Mouse (Mus musculus) lung, embryonic 16.5 days (tissue): ENCODE results near the gene Eng. TPM values are rescaled to one million over a fixed set of nuclear protein-coding genes. Genes with fewer than 3 reads are reported as not detected.
A peak's percentile ranks its signal among the peaks of the same experiment; 100 is the strongest.

Experiments
- ATAC-seq: fragments of 200-750 bp; cut with Nextera tagmentation; 2 replicates; pipeline ENCODE4 v1.8.0; 2017; ENCODE audit warnings: low read depth, mild to moderate bottlenecking, moderate library complexity
- H3K27ac ChIP-seq: fragments of 300-500 bp; sonication (generic); 2 replicates; pipeline ENCODE4 v1.5.1; 2014; ENCODE audit warnings: mild to moderate bottlenecking, control low read depth, low read length
- H3K27me3 ChIP-seq: fragments of 300-500 bp; sonication (generic); 2 replicates; pipeline ENCODE4 v1.6.1; 2014; ENCODE audit warnings: low read depth, low read length, mixed read lengths; ENCODE audit not compliant: control insufficient read depth, insufficient read depth
- H3K36me3 ChIP-seq: fragments of 300-500 bp; sonication (generic); 2 replicates; pipeline ENCODE4 v1.6.1; 2014; ENCODE audit warnings: low read length; ENCODE audit not compliant: control insufficient read depth, insufficient read depth
- H3K4me1 ChIP-seq: fragments of 300-500 bp; sonication (generic); replicated peaks from 2 replicates; pipeline ENCODE4 v1.6.1; 2014; ENCODE audit warnings: low read length, mixed read lengths; ENCODE audit not compliant: control insufficient read depth, insufficient read depth
- H3K4me2 ChIP-seq: fragments of 300-500 bp; sonication (generic); 2 replicates; pipeline ENCODE4 v1.6.1; 2014; ENCODE audit warnings: low read depth, low read length, control low read depth
- H3K4me3 ChIP-seq: fragments of 300-500 bp; sonication (generic); 2 replicates; pipeline ENCODE4 v1.5.1; 2014; ENCODE audit warnings: mild to moderate bottlenecking, low read length, control low read depth
- H3K9ac ChIP-seq: fragments of 300-500 bp; sonication (generic); 2 replicates; pipeline ENCODE4 v1.6.1; 2014; ENCODE audit warnings: low read length, control low read depth
- H3K9me3 ChIP-seq: fragments of 300-500 bp; sonication (generic); 2 replicates; pipeline ENCODE4 v1.6.1; 2016; ENCODE audit warnings: low read length; ENCODE audit not compliant: control insufficient read depth
- WGBS: fragments of 180-500 bp; shearing (Covaris S2); extraction: QIAGEN DNeasy Blood & Tissue Kit; methylation state at CpG from one replicate; pipeline ENCODE4 v1.1.7; 2014; 5-methylcytosine and 5-hydroxymethylcytosine counted together
- polyA plus RNA-seq: library from polyadenylated mRNA; unstranded; fragments of >200 nt; fragmentation: Nextera tagmentation; extraction: Ambion mirVana; gene quantifications from 2 replicates; pipeline ENCODE4 v1.2.1, GENCODE M21; 2015

The Eng gene
- polyA plus RNA-seq, 1 experiment from 2014 or later = 120 TPM

DNA sequence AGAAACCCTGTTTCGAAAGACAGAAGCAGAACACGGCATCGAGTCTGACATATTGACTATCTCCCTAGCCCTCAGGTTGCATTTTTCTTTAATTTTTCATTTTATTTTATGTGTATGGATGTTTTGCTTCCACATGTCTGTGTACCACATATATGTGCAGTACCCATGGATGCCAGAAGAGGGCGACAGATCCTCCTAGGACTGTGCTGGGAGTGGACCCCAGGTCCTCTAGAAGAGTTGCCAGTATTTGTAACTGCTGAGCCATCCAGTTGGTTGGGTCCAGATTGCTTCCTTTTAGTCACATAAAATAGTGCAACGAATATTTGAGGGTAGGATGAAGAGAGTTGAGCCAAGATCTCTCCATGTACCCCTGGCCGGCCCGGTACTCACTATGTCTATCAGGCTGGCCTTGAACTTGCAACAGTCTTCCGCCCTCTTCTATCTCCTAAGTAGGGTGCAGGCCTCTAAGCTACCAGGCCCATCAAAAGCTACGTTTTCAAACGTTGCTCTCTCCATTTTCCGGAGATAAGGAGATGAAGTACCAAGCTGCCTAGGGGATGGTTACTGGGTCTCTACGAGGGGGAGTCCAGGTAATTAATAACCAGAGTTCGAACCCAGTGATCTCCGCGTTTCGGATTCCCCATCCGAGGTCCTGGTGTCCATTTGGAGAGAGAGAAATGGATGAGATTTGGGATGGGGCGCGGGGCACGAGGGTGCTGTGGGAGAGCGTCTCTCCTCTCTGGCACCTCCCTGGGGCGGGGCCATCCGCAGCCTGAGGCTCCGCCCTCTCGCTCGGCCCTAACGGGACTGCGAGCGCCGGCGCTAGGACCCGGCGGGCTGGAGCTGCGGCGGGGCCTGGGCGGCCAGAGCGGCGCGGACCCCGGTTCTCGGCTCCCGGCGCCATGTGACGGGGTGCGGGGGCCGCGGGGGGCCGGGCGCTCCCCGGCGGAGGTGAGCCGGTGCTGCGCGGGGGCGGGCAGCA lies 39.9 kb upstream of the Eng start:
- Histone ChIP-seq H3K9ac (peak overlapping the region; percentile 86), H3K27me3 (no peaks in the 10 kb centered on the region), H3K4me2 (peak overlapping the region; percentile 94), H3K27ac (peak overlapping the region; percentile 63), H3K4me3 (peak overlapping the region; percentile 68), H3K4me1 (peaks cover 42% of the 10 kb centered on the region), H3K36me3 (no peaks in the 10 kb centered on the region), H3K9me3 (no peaks in the 10 kb centered on the region)
- 12% methylated on average over 47 of the region's 55 CpGs for WGBS
- ATAC-seq = peak; percentile 80

DNA sequence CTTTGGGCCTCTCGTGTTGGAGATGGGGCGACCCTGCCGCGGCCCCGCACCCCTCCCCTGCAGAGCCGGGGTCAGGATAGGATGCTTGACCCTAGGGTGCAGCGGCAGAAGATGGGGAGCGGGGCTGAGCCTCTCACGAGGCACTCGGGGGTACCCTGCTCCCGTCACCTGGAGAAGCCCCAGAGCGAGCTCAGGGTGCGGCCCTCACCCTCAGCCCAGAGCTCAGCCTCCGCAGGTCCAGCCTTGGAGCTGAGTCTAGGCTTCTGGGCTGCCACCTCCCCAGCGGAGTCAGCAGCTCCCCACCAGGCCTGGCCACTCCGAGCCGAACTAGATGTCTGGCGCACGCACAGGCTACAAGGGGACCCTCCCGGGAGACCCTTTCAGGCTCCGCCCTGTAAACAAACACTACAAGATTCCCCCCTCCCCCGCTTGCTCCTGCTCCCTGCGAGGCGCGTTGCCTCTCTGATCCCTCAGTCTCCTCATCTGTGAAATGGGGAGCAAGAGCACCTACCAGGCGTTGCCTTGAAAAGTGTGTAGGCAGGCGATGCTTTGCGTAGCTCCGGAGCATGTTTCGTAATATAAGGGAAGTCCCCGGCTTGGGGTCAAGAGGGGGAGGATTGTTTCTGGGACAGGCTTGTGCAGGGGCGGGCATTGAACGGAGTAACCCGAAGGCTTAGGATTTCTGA lies 39.0 kb upstream of the Eng start:
- peak; percentile 39 for ATAC-seq
- H3K4me2 ChIP-seq = peak overlapping the region; percentile 94
- no peaks in the 10 kb centered on the region for H3K9me3 ChIP-seq
- peak overlapping the region; percentile 68 for H3K4me3 ChIP-seq
- WGBS = 5% methylated on average over 34 of the region's 34 CpGs
- H3K9ac ChIP-seq = peak overlapping the region; percentile 86
- peak overlapping the region; percentile 63 for H3K27ac ChIP-seq
- H3K36me3 ChIP-seq = no peaks in the 10 kb centered on the region
- no peaks in the 10 kb centered on the region for H3K27me3 ChIP-seq
- H3K4me1 ChIP-seq = peaks cover 35% of the 10 kb centered on the region

DNA sequence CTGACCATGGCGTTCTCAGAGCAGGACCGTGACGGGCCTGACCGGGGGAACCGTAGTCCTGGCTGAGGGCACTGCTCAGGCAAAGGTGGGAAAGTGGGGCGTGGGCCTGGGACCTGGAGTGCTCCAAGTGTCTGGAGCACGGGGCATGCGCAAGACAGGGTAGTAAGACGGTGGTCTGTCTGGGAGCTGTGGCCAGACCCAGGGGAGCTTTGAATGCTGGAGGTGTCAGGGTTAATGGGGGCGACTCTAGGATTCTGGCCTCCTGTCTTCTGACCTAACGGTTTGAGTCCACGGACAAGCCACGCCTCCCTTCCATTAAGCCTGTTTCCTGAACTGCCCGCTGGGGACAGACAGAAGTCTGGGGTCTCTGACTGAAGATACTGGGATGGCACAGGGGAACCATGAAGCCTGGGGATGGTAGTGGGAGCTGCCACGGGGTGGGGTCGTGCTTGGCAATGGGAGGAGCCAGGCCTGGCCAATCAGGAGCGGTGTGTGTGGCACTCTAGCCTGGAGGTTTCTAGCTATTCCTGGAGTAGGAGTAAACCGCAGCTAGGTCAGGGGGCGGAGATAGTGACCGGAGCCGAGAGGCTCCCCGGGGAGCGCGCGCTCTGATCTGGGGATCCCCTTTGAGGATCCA lies 38.1 kb upstream of the Eng start:
- H3K9ac ChIP-seq = peak overlapping the region; percentile 50
- WGBS = 6% methylated on average over 25 of the region's 25 CpGs

DNA sequence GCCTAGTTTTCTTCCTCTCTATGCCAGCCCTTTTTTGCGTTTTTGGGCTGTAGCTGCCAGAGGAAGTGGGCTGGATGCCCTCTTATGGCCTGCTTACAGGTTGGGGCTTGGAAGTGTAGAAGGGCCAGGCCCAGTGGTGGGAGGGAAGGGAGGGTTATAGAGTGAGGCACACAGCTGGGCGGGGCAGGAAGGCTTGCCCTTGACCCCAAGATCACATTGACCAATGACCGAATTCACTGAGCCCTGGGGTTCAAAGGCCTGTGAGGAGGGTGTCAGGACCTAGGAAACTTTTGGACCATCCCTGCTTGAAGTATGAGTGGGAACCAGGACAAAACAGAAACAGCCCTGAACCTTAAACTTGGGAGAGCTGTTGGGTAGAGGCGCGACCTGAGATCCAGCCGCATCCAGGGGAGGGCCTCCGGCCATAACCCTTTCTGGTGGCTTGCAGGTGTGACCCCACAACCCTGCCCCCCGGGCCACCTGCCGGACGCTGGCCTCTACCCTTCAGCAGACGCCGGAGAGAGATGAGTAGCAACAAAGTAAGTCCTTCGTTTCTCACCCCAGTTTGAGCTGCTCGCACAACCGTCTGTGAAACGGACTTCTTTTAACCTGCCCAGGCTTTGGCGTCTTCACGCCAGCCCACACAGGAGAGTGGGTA lies 37.5 kb upstream of the Eng start:
- H3K4me3 ChIP-seq = peak overlapping the region; percentile 68
- no peaks in the 10 kb centered on the region for H3K36me3 ChIP-seq
- peak overlapping the region; percentile 44 for H3K27ac ChIP-seq
- H3K4me2 ChIP-seq = peak overlapping the region; percentile 94
- WGBS = 54% methylated on average over 18 of the region's 18 CpGs
- H3K9ac ChIP-seq = peak overlapping the region; percentile 50; the same call in 1 of the 2 replicates
- peaks cover 38% of the 10 kb centered on the region for H3K4me1 ChIP-seq
- ATAC-seq = 0 out of 2 replicates have a peak, but pooled peaks have one; percentile 1
- no peaks in the 10 kb centered on the region for H3K27me3 ChIP-seq
- no peaks in the 10 kb centered on the region for H3K9me3 ChIP-seq

More for the DNA sequence above, 38.1 kb upstream of the Eng start:
- ATAC-seq = peak; percentile 44
- Histone ChIP-seq H3K36me3 (no peaks in the 10 kb centered on the region), H3K4me1 (peaks cover 35% of the 10 kb centered on the region), H3K9me3 (no peaks in the 10 kb centered on the region), H3K27ac (peak overlapping the region; percentile 44), H3K4me2 (peak overlapping the region; percentile 94), H3K4me3 (peak overlapping the region; percentile 68), H3K27me3 (no peaks in the 10 kb centered on the region)

DNA sequence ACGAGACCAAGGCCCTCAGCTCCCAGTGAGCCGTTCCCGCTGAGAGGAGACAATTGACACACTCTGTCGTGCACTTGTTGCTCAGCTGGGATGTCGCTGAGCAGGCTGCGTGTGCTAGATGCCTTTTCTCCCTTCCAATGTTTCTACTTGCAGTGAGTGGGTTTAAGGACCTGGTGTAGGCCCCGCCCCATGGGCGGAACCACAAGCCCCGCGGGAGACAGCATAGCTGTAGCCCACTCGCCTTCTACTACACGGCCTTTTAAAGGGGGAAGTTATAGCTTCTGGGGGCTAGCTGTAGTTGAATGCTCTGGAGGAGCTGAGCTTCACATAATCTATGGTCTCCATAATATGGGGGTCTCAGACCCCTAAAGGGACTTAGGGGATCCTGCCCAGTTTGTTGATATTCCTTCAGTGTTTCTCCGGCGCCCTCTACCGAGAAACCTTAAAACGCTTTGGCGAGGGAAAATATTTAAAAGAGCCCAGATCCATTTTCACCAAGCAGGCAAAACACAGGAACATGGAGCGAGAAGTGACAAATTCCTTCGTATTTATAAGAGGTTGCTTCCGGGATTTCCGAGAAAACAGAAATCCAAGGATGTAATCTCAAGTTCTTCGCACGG lies 35.7 kb upstream of the Eng start:
- peak overlapping the region; percentile 67 for H3K4me2 ChIP-seq
- peak overlapping the region; percentile 63 for H3K27ac ChIP-seq
- H3K9me3 ChIP-seq = no peaks in the 10 kb centered on the region
- WGBS = 8% methylated on average over 23 of the region's 23 CpGs
- ATAC-seq = peak; percentile 13; the same call in 1 of the 2 replicates
- H3K9ac ChIP-seq = peak overlapping the region; percentile 59
- H3K36me3 ChIP-seq = peaks cover 2% of the 10 kb centered on the region; the same call in 1 of the 2 replicates
- H3K4me3 ChIP-seq = peak overlapping the region; percentile 53
- H3K4me1 ChIP-seq = peaks cover 38% of the 10 kb centered on the region
- H3K27me3 ChIP-seq = no peaks in the 10 kb centered on the region

DNA sequence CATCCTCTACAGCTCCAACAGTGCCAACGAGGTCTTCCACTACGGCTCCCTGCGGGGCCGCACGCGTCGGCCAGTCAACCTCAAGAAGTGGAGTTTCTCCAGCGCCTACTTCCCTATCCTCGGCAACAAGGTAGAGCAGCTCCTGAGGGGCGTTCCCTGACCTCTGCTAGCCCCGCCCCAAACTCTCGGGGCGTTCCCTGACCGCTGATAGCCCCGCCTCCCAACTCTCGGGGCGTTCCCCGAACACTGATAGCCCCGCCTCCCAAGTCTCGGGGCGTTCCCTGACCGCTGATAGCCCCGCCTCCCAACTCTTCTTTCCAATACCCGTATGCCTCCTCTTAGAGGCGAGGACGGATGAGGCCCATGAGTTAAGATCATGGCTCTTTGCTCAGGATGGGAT lies 34.1 kb upstream of the Eng start:
- WGBS = 69% methylated on average over 26 of the region's 26 CpGs
- Histone ChIP-seq H3K9me3 (no peaks in the 10 kb centered on the region), H3K36me3 (peaks cover 4% of the 10 kb centered on the region), H3K27ac (no peak overlapping the region), H3K4me3 (no peak overlapping the region), H3K9ac (no peak overlapping the region), H3K4me1 (peaks cover 35% of the 10 kb centered on the region), H3K27me3 (no peaks in the 10 kb centered on the region), H3K4me2 (no peak overlapping the region)
- ATAC-seq = no peak

DNA sequence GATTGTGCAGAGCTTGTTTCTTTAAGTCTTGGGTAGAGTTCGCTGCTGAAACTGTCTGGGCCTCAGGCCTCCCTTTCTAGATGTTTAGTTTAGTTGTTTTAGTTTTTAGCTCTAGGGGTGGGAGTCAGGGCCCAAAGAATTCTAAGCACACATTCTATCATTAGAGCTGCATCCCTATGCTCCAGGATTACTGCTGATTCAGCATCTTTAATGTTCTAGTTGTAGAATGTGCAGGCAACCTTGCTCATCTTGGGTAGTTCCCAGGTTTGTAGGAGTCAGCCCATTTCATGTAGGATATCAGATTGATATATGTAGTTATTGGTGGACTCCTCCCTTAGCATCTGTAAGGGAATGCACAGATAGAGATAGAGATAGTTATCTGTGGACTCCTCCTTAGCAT lies 29.3 kb upstream of the Eng start:
- no peak overlapping the region for H3K27ac ChIP-seq
- 100% methylated on average over 1 of the region's 1 CpGs for WGBS
- no peak overlapping the region for H3K4me2 ChIP-seq
- H3K4me1 ChIP-seq = peaks cover 39% of the 10 kb centered on the region
- no peak for ATAC-seq
- no peaks in the 10 kb centered on the region for H3K9me3 ChIP-seq
- H3K36me3 ChIP-seq = peaks cover 10% of the 10 kb centered on the region
- H3K9ac ChIP-seq = no peak overlapping the region
- no peaks in the 10 kb centered on the region for H3K27me3 ChIP-seq
- no peak overlapping the region for H3K4me3 ChIP-seq

DNA sequence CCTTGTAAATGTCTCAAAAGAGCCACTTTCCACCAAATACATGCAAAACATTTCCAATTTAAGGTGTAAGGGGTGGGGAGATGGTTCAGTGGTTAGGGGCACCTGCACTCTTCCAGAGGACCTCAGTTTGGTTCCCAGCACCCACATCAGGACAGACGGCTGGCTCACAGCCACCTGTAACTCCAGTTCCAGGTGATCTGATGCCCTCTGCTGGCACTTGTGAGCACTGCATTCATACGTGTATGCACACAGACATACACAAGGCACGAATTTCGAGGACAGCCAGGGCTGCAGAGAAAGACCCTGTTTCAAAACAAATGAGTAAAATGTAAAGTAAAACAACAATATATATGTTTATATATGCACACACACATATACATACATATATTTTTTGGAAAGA lies 28.8 kb upstream of the Eng start:
- Histone ChIP-seq H3K27me3 (no peaks in the 10 kb centered on the region), H3K9me3 (no peaks in the 10 kb centered on the region), H3K4me1 (peaks cover 39% of the 10 kb centered on the region), H3K9ac (no peak overlapping the region), H3K4me2 (no peak overlapping the region), H3K4me3 (no peak overlapping the region), H3K27ac (no peak overlapping the region), H3K36me3 (peaks cover 10% of the 10 kb centered on the region)
- ATAC-seq = no peak
- 90% methylated on average over 4 of the region's 4 CpGs for WGBS
